Mouse (Mus musculus) ES-E14 (cell line): Measurements from ENCODE around the gene Prkar2b.

Experiments used
- CHD2 ChIP-seq: IDR thresholded peaks from 2 replicates; pipeline ENCODE4 v1.6.1; 2014; ENCODE audit warnings: mild to moderate bottlenecking, low read depth, low read length, inconsistent platforms
- HCFC1 ChIP-seq: IDR thresholded peaks from 2 replicates; pipeline ENCODE4 v1.6.1; 2012; ENCODE audit warnings: low read length, inconsistent platforms, borderline replicate concordance; ENCODE audit not compliant: insufficient read depth

GRCm38 (mm10) chr12:31947476-31947875 is 113.6 kb downstream of the Prkar2b start:
- TF ChIP-seq CHD2 (no peak), HCFC1 (no peak)
